Mouse (Mus musculus) Muller cell, postnatal 12 days (primary cell): ENCODE measurements around the gene Shc2.

Source experiments
- DNase-seq: peaks from one replicate; pipeline ENCODE4 v3.0.0-alpha.2; 2015; ENCODE audit errors: inconsistent ontology term

Shc2 gene

GRCm38 (mm10) chr10:79668771-79669575 is 31.3 kb upstream of the Shc2 start, which contains the start of gene Tpgs1:
TSS of gene Tpgs1 (plus strand) at chr10:79669369.
- DNase-seq = peak; percentile 97

GRCm38 (mm10) chr10:79668076-79668475 is 30.4 kb upstream of the Shc2 start:
- DNase-seq = no peak

GRCm38 (mm10) chr10:79666493-79666892 is 28.8 kb upstream of the Shc2 start:
- no peak for DNase-seq

GRCm38 (mm10) chr10:79665051-79665450 is 27.3 kb upstream of the Shc2 start:
- DNase-seq = no peak

- peak; percentile 55 for DNase-seq
Measured at GRCm38 (mm10) chr10:79664131-79664665, 26.5 kb upstream of the Shc2 start, which contains the start of gene Madcam1. TSS of gene Madcam1 (plus strand) at chr10:79664559.

- DNase-seq = no peak
Measured at GRCm38 (mm10) chr10:79661861-79662260, 24.1 kb upstream of the Shc2 start.

GRCm38 (mm10) chr10:79660298-79660697 is 22.6 kb upstream of the Shc2 start:
- no peak for DNase-seq

- DNase-seq = no peak
Measured at GRCm38 (mm10) chr10:79658829-79659228, 21.1 kb upstream of the Shc2 start.

GRCm38 (mm10) chr10:79654946-79655395 is 17.3 kb upstream of the Shc2 start:
- no peak for DNase-seq

- no peak for DNase-seq
Measured at GRCm38 (mm10) chr10:79652789-79653188, 15.1 kb upstream of the Shc2 start.

- peak; percentile 47 for DNase-seq
Measured at GRCm38 (mm10) chr10:79649070-79649751, 11.5 kb upstream of the Shc2 start.

GRCm38 (mm10) chr10:79645711-79646110 is 8.0 kb upstream of the Shc2 start, which contains the start of gene Odf3l2:
TSS of gene Odf3l2 (minus strand) at chr10:79645738.
- DNase-seq = no peak

- peak; percentile 86 for DNase-seq
Measured at GRCm38 (mm10) chr10:79638486-79639204, 927 bp upstream of the Shc2 start.

GRCm38 (mm10) chr10:79636287-79636686 is 1.4 kb downstream of the Shc2 start:
- no peak for DNase-seq

GRCm38 (mm10) chr10:79633006-79633777 is 4.5 kb downstream of the Shc2 start:
- no peak for DNase-seq

GRCm38 (mm10) chr10:79631432-79631831 is 6.3 kb downstream of the Shc2 start:
- peak; percentile 30 for DNase-seq

- DNase-seq = no peak
Measured at GRCm38 (mm10) chr10:79628377-79628776, 9.3 kb downstream of the Shc2 start.

GRCm38 (mm10) chr10:79626156-79626555 is 11.6 kb downstream of the Shc2 start:
- DNase-seq = no peak

GRCm38 (mm10) chr10:79625398-79625797 is 12.3 kb downstream of the Shc2 start:
- DNase-seq = no peak

- DNase-seq = peak; percentile 31
Measured at GRCm38 (mm10) chr10:79623950-79624349, 13.8 kb downstream of the Shc2 start.

- no peak for DNase-seq
Measured at GRCm38 (mm10) chr10:79616376-79616775, 21.3 kb downstream of the Shc2 start.
